Mouse (Mus musculus) testis, postnatal 10 days (tissue): ENCODE measurements around the gene Vmn1r59.
"Not testable (repeated sequence)": the region's sequence is repeated elsewhere in the genome, so short reads cannot be mapped to it uniquely, and the experiment has no call there.

Source experiments
- DNase-seq: peaks from one replicate; pipeline ENCODE4 v3.0.0; 2021; ENCODE audit warnings: low spot score

Gene Vmn1r59

GRCm38 (mm10) chr7:5456674-5457073 lies at the start of gene Vmn1r59:
Gene Vmn1r59 (minus strand): TSS chr7:5456774.
- DNase-seq, result no peak

DNA sequence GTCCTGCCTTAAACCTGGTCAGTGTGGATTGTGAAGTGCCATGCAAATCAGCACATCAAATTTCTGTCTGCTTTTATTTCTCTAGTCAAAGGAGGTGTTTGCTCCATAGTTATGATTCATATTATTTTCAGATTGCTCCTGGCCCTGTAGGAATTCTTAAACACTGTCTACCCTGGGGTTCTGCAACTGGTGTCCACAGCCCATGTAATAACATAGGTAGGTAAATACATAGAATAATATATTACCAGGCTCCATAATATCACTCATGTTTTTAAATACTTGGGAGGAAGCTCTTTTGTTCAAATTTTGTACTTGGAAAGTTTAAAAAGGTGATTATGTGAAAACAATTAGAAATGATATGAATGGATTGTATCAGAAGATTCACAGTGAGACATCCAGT lies 37.3 kb upstream of the Vmn1r59 start, which contains the start of gene Vmn2r28:
TSS of gene Vmn2r28 (minus strand) at position 101 of the 400 bp plus-strand sequence.
- not testable (repeated sequence) for DNase-seq

- not testable (repeated sequence) for DNase-seq
Measured at GRCm38 (mm10) chr7:5454011-5454410, 2.6 kb downstream of the Vmn1r59 start.

DNA sequence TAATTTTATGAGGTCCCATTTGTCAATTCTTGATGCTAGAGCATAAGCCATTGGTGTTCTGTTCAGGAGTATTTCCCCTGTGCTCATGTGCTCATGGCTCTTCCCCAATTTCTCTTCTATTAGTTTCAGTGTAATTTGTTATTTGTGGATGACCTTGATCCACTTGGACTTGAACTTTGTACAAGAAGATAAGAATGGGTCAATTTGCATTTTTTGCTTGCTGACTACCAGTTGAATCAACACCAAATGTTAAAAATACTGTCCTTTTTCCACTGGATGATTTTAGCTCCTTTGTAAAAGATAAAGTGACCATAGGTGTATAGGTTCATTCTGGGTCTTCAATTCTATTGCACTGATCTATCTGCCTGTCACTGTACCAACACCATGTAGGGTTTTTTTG lies 7.9 kb downstream of the Vmn1r59 start:
- no peak for DNase-seq

DNA sequence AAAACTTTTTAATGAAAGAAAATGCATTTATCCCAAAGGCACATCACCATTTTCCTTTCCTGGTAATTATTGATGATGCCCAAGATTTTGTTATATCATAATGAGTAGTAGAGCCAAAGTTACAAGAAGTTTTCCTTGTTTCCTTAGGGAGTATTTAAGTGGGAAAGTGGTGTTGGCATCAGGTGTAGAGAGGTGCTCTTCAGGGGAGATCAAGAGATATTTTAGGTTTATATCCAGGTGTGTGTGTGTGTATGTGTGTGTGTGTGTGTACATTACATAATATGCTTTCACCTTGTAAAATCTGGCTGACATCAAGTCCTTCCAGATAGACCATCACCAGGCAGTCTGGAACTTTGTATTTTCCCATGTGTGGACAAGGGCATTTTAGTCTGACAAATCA lies 43.3 kb downstream of the Vmn1r59 start, which contains the start of gene Vmn1r58:
TSS of gene Vmn1r58 (minus strand) at position 101 of the 400 bp plus-strand sequence.
- not testable (repeated sequence) for DNase-seq

- DNase-seq, result no peak
Measured at GRCm38 (mm10) chr7:5406201-5406600, 50.4 kb downstream of the Vmn1r59 start.
